Mouse (Mus musculus) left cerebral cortex, adult 18-20 months (tissue): ENCODE data around the gene Mthfd1. TPM values are rescaled to one million over a fixed set of nuclear protein-coding genes. Genes with fewer than 3 reads are reported as not detected.

Experiments
- DNase-seq, 2 experiments: peaks; one replicate each; pipeline ENCODE4 v3.0.0; 2021 to 2022; ENCODE audit warnings: low spot score in 2 of 2, mixed read lengths in 1 of 2
- total RNA-seq, 2 experiments: library from RNA; stranded (reverse); gene quantifications; 2 replicates each; pipeline ENCODE4 v1.2.3; 2021

Gene Mthfd1
- total RNA-seq, 2 experiments from 2014 or later: 36.6 to 38.1 TPM

DNA sequence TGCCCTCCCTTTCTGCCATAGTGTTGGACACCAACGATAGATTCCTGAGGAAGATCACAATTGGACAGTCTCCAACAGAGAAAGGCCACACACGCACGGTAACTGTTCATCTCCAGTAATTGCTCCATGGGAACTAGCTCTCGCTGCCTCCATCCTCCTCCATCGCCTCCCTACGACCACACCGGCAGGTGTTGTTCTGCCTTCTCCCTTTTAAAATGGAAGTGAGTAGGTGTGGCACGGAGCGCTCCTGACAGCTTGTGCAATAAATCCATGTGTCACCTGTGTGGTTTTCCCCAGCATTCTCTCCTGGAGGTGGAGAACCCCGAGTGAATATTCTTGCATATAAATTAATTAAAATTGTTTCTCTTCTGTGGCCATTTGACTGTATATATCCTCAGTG is 45.3 kb downstream of the Mthfd1 start:
- DNase-seq: peak in 1 of 2 experiments; percentile 46

DNA sequence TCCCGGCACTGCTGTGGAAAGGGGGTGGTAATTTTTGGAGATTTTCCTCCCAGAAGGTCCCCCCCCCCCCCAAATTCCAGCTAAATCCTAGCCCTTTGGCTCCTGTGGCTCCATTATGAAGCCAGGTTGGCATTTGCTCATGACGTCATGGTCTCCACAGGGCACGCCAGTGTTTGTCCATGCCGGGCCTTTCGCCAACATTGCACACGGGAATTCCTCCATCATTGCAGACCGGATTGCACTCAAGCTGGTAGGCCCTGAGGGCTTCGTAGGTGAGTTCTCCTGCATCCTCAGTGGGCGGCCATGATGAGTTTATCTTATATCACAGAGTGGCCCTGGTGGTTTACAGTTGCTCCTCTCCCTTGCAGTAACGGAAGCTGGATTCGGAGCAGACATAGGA is 48.4 kb downstream of the Mthfd1 start:
- DNase-seq: no peak

DNA sequence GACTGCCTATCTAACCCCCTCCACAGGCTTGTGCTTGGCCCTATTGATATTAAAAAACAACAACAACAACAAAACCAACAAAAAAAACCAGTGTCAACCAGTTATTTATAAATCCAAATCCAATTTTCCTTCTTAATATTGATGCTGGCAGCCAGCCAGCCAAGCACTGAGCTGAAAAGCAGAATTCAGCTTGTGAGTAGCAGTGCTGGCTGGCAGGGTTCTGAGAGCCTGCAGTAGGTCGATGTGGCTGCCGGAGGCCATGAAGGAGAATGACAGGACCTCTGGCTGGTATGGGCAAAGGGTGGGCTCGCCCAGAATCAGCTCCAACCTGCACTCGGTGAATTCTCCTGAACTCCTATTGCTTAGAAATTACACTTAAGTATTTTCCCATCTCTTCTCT is 49.1 kb downstream of the Mthfd1 start:
- no peak for DNase-seq

DNA sequence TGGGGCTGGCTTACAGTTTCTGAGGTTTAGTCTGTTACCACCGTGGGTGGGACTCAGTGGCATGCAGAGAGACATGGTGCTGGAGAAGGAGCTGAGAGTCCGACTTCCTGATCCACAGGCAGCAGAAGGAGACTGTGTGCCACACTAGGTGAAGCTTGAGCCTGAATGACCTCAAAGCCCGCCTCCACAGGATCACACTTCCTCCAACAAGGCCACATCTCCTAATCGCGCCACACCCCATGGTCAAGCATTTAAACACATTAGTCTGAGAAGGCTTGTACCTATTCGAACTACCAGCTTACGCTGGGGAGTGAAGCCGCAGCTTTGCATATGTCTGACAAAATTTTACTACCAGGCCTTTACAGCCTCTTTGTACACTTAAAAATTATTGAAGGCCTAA is 50.0 kb downstream of the Mthfd1 start:
- DNase-seq: no peak

DNA sequence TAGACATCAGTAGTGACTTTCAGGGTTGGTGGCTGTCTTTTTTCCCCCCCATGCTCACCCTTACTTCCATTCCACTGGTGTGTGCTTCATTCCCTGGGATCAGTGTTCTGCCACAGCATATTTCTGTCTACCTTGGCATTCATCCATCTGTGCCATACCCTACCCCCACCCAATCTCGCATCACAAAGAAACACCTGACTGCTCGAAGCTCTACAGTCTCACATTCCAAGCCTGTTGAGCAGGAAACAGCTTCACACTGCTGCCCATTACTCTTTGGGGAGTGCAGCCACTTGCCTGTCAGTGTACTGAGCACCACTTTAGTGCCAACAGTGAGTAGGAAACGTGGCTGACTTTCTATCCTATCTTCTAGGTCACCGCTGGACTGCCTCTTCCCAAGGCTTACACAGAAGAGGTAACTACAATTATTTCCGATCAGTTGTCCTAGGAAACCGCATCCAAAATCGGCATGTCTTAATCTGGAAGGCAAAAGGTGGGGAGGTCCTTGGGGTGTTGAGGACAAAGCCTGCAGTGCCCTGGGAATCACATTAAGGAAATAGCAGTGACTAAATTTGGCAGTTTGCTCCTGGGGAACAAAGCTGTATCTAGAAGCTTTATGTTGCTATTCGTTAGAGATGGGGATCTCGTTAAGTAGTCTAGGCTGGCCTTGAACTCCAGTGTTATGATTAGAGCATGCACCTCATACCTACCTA is 51.9 kb downstream of the Mthfd1 start:
- DNase-seq: no peak

DNA sequence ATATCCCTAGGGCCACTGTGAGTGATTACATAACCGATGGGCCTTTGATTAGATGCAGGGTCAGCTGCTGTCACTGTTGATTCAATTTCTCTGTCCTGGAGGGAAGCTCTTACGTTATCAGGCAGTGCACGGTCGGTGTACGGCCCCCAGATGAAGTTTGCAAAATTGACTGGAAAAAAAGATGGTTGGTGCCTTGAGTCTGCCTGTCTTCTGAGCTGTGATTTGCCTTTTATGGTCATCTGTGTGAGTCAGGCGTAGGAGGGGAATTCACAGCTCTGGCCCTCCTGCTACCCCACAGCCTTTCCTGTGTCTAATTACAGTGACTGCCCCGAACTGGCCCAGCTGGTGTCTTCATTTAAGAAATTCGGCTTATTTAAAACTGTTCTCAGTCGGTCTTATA is 52.9 kb downstream of the Mthfd1 start:
- DNase-seq: peak; percentile 50 to 74

DNA sequence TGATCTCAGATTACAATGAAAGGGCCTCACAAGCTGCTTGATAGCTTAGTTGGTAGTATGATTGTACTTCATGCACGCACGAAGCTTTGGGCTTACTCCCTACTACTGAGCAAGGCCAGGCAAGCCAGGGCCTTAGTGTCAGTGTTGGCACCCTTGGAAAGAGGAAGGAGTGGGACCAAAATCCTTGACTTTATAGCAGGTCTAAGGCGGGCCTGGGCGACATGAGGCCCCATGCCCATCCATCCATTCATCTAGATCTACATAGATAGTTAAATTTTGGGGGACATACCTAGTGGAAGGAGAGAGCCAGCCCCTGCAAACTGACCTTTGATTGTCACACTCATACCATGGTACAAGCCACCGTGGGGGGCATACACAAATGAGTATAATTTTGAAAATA is 53.3 kb downstream of the Mthfd1 start:
- DNase-seq: no peak

DNA sequence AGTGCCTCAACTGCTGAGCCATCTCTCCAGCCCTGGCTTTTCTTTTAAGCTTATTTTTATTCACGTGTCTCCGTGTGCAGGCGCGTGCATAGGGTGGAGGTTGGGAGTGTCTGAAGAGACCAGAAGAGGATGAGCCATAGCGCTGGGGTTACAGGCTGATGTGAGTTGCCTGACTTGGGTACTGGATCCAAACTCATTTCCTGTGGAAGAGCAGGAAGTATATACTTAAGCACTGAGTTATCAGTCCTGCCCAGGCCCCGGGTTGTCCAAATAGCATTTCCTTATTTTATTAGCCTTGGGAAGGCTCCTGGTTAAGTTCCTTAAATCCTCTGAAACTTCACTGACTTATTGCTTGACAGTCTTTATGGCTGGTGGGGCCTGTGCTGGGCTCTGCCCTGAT is 54.9 kb downstream of the Mthfd1 start:
- DNase-seq: no peak

DNA sequence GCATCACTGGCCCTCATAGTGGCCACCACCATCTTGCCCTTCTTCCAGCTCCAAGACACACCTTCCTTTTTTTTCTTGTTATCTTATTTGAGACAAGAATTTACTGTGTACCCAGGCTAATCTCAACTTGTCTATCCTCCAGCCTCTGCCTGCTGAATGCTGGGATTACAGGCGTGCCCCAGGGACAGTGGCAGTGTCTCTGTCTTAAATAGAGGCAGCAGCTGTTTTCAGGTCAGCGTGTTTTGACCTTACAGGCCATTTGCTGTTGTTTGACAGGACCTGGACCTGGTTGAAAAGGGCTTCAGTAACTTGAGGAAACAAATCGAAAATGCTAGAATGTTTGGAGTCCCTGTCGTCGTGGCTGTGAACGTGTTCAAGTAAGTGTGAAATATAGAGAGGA is 55.5 kb downstream of the Mthfd1 start:
- DNase-seq: no peak

DNA sequence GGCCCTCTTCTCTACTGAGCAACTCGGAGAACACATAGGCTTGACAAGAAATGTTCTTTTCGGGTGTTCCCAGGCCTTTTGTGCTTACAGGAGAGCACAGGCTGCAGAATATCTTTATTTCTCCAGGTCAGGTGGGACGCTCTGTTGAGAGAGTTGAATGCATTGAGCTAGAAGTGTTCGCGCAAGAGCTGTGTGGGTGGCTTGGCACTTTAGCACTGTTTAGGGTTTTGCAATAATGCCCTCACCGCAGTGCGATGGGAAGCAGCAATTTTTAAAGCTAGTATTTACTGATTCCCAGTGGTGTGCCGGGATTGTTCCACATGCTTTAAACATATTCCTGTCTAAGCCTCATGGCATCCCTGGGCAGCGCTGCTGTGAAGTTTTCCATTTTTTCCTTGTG is 56.1 kb downstream of the Mthfd1 start:
- DNase-seq: no peak

DNA sequence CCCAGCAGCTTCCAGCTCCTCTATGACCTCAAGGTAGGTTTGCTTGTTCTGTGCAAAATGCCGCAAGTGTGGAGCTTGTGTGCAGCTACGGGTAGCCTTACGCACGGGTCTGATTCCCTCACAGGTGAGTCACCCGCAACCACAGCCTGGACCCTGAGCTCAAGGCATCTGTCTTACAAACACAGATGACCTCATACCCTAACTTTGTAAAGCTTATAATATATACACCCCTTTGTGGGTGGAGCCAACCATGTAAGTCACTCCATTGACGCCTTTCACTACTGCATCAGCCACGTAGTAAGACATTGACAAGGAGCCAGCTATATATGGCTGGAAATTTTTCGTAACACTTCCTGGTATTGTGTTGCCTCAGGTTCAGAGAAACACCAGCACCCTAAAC is 56.9 kb downstream of the Mthfd1 start:
- DNase-seq: no peak

DNA sequence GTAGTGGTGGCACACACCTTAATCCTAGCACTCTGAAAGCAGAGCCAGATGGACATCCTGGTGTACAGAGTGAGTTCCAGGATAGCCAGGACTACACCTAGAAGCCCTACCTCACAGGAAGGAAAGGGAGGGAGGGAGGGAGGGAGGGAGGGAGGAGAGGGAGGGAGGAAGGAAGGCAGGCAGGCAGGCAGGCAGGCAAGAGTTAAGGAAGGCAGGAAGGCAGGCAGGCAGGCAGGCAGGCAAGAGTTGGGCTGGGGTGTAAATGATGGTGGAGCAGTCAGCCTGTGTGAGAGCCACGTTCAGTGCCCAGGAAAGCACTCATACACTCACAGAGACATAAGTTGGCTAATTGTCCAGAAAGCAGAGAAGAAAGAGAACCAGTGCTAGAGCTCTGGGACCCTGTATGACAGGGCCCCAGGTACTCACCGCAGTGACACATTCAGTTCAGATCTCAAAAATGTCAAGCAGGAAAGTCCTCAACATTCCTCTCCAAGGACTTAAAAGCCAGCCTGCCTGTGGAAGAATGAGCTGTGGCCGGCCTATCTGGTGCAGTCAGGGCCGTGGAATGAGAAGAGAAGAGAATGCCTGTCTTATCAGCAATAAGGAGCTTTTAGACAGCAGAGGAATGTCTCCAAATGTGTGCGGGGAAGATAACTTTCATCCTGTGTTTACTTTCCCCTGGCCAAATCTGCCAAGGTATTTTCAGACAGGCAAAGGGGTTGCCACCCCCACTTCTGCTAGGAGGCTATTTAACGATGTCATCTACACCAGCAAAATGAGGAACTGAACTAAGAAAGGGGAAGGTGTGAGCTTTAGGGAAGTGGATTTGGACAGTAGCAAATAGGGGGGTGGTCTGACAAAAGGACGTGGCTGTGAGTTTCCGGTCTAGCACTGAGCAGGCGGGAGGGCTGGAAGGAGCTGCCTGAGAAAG is 63.4 kb downstream of the Mthfd1 start:
- DNase-seq: no peak

DNA sequence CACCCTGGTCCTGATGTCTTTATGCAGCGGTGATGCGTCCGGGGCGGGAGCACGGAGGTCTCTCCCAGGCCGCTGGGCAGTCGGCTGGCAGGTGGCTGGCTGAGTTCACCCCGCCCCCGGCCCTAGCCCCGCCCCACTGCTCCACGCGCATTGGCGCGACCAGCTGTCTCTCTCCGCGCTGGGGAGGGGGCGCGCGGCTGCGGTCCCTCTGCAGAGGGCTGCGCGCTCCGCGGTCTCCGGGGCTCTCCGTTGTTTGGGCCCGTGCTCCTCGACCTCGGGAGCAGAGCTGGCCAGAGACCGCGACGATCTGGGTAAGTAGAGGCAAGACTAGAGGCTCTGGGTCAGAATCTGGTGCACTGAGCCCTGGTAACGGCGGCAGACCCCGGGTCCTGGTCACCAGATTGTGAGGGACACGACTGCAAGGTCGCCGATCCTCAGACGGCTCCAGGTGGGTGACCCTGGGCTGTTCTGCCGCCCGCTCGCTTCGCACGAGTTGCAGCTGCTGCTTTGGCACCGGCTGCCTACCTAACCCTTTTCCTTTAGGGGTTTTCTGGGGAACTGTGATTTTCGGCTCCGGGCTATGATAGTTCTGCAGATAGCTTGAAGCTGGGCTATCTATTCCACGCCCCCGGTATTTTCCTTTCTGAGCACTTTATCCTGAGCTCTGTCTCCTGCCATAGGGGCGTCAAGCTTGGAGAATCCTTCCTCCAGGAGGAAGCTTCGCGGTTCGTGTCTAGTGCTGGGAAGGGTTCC is 69.8 kb downstream of the Mthfd1 start, which contains the start of gene Akap5:
Gene Akap5 (plus strand): TSS at position 213 of the 753 bp plus-strand sequence.
- peak; percentile 68 to 70 for DNase-seq

DNA sequence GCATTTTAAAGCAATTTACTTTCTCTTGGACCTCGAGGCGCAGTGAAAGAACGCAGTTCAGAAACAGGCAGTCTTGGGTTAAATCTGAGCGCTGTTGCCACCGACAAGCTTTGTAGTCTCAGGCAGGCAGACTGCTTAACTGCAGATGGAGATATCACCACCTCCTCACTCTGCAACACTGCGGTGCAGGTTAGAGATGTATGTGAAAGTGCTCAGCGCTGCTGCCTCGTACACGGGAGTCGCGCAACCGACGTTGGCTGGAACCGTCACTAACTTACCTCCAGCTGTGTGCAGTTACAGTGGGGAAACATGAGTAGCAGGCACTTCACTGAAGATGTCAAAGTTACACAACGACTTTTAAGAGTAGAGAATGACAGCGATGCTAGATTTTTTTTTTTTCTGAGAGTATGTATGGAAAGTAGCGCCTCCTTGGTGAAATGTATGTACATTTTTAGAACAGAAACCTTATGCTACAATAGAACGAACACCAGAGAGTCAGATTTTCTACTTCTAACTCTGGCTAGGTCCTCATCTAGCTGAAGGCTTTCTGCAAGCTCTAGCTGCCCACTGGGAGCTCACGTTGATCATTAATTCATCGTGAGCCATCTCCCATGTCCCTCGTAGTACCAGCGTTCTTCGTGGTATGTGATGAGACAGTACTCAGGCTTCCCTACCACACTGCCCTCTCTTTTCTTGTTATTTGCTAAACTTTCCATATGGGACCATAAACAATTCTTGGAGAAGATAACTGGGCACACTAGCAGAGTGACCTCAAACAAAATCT is 71.5 kb downstream of the Mthfd1 start:
- DNase-seq: peak; percentile 47 to 68

DNA sequence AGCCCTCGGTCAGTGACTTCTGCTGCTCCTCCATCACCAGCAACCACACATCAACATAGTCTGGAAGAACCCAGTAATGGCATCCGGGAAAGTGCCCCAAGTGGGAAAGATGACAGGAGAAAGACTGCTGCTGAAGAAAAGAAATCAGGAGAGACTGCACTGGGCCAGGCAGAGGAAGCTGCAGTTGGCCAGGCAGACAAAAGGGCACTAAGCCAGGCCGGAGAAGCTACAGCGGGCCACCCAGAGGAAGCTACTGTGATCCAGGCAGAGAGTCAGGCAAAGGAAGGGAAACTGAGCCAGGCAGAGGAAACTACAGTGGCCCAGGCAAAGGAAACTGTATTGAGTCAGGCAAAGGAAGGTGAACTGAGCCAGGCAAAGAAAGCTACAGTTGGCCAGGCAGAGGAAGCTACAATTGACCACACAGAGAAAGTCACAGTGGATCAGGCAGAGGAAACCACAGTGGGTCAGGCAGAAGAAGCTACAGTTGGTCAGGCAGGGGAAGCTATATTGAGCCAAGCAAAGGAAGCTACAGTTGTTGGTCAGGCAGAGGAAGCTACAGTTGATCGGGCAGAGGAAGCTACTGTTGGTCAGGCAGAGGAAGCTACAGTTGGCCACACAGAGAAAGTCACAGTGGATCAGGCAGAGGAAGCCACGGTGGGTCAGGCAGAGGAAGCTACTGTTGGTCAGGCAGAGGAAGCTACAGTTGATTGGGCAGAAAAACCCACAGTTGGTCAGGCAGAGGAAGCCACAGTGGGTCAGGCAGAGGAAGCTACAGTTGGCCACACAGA is 73.7 kb downstream of the Mthfd1 start:
- no peak for DNase-seq

DNA sequence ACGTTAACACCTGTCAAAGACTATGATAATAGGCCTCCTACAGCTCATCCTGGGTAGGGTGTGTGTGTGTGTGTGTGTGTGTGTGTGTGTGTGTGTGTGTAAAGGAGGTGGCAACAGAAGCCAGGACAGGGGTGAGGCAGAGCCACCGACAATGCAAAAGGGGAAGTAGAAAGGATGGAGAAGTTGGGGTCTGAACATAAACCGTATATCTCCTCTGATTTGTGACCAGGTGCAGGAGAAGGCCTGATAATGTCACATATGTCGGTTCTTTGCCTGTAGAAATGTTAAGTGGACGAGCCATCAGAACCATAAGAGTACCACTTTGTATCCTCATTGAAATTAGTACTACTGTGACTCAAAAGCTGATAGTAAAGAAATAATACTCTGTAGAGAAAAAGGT is 78.6 kb downstream of the Mthfd1 start:
- DNase-seq: no peak

DNA sequence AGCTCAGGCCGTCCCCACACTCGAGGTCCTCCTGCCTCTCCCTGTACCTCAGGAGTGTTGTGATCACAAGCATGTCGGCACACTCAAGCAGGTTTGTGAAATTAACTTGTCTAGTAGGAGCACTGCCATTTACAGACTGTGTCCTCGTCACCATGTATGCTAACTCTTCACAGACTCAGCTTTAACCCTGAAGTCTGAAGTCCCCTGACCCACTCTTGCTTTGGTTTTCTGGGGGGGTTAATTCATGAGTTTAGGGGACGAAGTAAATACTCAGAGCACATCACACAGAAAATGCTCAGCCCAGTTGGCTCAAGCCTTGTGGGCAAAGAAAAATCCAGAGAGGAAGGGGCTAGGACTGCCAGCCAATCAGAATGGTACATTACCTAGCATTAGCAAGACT is 80.5 kb downstream of the Mthfd1 start:
- no peak for DNase-seq

DNA sequence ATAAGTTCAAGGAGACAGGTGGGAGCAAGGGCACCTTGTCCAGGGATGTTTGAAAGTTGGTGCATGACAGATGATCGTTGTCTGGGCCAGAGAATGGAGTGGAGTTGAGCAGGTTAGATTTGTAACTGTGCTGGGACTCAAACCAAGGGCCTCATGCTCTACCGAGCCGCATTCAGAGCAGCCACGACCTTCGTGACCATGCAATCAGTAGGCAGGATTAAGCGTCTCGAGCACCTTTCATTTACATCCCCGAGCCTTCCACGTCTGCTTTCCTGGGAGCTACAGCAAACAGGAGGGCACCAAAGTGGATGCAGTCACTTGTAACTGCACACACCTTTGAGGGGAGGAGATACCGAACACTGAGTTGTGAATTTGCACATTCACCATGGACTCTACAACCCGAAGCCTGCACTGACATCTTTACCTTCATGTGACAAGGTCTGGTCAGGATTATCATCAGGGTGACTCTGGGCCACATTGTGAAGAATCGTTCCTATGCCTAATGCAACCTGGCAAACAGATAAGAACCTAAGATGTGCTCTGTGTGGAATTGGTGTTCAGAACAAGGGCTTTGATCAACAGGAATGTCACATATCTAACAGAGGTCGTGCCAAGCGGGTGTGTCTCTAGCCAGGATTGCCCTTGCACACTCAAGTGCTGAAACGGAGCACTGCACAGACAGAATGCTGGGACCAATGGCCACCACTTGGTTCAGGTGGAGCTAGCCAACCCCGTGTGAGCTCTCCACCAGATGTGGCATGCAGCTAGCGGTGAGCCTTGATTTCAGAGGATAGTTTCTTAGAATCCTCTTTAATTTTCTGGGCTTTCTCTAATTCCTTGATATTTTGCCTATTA is 81.2 kb downstream of the Mthfd1 start:
- DNase-seq: no peak

DNA sequence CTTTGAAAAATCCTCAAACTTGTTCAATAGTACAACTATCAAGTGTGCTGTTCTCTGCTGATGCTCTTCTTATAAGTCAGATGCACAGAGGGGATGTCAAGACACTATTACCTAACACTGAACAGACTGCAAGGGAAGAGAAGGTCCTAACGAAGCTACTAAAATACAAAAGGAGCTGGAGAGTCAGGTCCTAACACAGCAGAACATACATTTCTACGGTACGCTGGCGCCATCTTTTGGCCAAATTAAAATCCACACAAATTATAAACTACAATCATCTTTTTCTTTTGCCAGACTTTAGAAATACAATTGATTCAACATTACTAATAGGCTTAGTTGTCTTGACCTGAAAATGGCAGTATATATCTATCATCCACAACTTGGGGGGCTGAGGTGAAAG is 86.0 kb downstream of the Mthfd1 start:
- DNase-seq: peak; percentile 57 to 70
